Mouse (Mus musculus) ES-Bruce4 (cell line): Measurements from ENCODE around the gene Atp6v0a2.

Experiments used
- CTCF ChIP-seq: IDR thresholded peaks from one replicate; pipeline ENCODE4 v1.8.1; 2011; ENCODE audit warnings: low read depth, low read length
- EP300 ChIP-seq: IDR thresholded peaks from 2 replicates; pipeline ENCODE4 v1.6.1; 2011; ENCODE audit warnings: low read depth, low read length; ENCODE audit not compliant: insufficient read depth
- POLR2A ChIP-seq: IDR thresholded peaks from one replicate; pipeline ENCODE4 v1.8.1; 2011; ENCODE audit warnings: low read length; ENCODE audit not compliant: insufficient read depth

DNA sequence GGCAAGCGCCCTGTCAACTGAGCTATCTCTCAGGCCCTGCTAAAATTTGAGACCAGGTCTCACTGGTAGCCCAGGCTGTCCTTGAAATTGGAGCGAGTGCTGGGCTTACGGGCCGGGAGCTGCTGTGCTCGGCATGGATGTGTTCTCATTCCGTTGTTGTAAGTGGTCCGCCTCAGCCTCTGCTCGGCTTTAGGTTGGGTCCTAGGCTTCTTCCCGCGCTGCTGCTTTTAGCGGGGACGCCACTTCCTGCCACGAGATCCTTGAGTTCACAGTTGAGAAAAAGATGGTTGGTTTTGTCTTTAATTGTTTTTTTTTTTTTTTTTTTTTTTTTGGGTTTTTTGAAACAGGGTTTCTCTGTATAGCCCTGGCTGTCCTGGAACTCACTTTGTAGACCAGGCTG, 9.5 kb downstream of the Atp6v0a2 start:
- TF ChIP-seq EP300 (no peak), CTCF (no peak), POLR2A (no peak)
